Mouse (Mus musculus) adipose tissue, adult 10 weeks (tissue): ENCODE measurements around the gene Mapk3. TPM values are rescaled to one million over a fixed set of nuclear protein-coding genes. Genes with fewer than 3 reads are reported as not detected.

Experiments
- polyA plus RNA-seq: library from polyadenylated mRNA; stranded (reverse); fragments of 350-450 nt; fragmentation: Illumina TruSeq; extraction: RNeasy Lipid Tissue Mini Kit (QIAGEN cat#74804); gene quantifications from one replicate; pipeline ENCODE4 v1.2.3, GENCODE M21; 2014; ENCODE audit warnings: low read depth, low replicate concordance

The Mapk3 gene
- 92.1 TPM for polyA plus RNA-seq

GRCm38 (mm10) chr7:126759050-126759671 is at the start of gene Mapk3:
TSS of gene Mapk3 (plus strand) at chr7:126759601.

DNA sequence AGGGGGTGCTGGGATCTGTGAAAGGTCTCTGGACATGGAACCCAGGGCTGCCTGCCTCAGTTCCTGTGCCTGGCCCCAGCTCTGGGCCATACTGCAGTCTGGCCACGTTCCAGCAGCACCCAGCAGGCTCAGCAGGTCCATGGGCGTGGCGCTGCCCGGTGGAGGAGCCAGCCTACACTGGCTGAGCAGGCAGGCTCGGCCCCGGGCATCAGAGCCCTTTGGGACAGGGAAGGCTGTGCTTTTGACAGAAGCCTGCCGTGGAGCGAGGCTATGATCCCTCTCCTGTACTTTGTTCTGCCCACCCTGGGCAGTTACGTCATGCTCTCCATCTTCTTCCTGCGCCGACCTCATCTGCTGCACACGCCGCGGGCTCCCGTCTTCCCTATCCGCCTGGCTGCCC is 6.8 kb downstream of the Mapk3 start, which contains the start of gene Gdpd3:
Gene Gdpd3 (plus strand): TSS at position 134 of the 400 bp plus-strand sequence.

DNA sequence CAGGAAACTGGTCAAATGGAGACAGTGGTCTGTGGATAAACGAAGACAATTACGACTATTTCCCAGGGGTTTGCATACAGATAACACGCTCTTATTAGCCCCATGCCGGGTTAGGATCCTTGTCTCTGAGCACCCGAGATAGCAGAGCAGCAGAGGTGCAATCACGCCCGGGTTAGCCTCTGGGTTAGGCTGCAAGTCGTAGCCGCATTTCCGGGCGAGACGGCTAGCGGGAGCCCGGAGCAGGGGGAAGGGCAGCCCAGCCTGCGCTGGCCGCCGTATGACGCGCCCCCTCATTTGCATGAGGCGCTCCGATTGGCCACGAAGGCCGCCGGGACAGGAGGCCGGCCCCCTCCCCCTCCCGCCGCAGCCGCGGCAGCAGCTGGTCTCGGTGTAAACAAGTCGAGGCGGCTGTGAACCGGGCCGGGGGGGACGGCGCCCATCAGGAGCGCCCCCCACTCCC is 17.2 kb downstream of the Mapk3 start, which contains the start of gene Ypel3:
Gene Ypel3 (plus strand): TSS at position 358 of the 460 bp plus-strand sequence.

GRCm38 (mm10) chr7:126780971-126781635 is 21.7 kb downstream of the Mapk3 start, which contains the start of gene Tbx6:
TSS of gene Tbx6 (plus strand) at chr7:126781483.

DNA sequence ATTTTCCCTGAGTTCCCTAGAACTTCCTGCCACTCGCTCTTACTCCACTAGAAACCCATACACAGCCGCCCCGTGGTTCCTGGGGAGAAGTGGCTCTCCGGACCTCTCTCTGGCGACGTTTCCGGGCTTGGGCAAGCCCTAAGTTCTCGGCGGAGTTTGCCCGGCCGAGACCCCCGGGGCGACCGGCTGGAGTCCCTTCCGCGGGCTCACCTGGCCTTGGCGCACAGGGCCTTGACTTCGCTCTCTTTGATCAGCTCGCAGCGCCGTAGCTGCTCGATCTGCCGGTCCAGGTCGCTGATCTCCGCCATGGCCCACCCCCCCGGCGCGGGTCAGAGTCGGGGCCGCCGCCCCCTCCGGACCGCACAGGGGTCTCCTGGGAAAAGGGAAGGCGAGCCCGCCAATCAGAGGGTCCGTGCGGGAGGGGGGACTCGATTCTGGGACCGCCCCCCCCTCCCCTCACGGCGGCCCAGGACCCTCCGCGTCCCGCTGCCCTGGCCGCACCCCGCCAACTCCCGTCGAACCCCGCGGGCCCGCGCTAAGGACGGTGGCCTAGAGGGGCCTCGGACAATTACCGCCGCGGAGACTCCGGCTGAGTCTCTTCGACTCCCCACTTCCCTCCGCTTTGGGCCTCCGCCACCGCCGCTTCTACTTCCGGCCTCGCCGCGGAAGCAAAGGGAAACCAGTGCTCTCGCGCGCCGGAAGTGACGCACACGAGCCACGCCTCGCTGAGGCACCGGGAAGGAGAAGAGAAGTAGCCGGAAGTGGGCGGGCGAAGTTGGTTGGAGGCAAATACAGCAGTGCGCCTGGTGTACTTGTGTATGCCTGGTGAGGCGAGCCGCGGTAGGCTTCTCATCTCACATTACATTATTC is 32.7 kb downstream of the Mapk3 start, which contains the start of gene Ppp4c:
Gene Ppp4c (minus strand): TSS at position 646 of the 870 bp plus-strand sequence.

GRCm38 (mm10) chr7:126797411-126798126 is 38.2 kb downstream of the Mapk3 start, which contains the start of gene Fam57b:
TSS of gene Fam57b (plus strand) at chr7:126797668.

Other genes starting within 250 kb of the Mapk3 start
- 119 TPM for gene Eif3c, start 193.2 kb upstream of the Mapk3 start, polyA plus RNA-seq
- gene Apobr, start 174.7 kb upstream of the Mapk3 start, polyA plus RNA-seq = 34.2 TPM
- 55.2 TPM for gene Cln3, start 173.8 kb upstream of the Mapk3 start, polyA plus RNA-seq
- gene Il27, start 164.7 kb upstream of the Mapk3 start, polyA plus RNA-seq = 0.42 TPM
- gene Nupr1, start 128.7 kb upstream of the Mapk3 start, polyA plus RNA-seq = 112 TPM
- 23.6 TPM for gene Sgf29, start 110.3 kb upstream of the Mapk3 start, polyA plus RNA-seq
- 157 TPM for gene Sult1a1, start 83.2 kb upstream of the Mapk3 start, polyA plus RNA-seq
- gene Bola2, start 64.2 kb upstream of the Mapk3 start, polyA plus RNA-seq = 28.1 TPM
- gene Slx1b, start 63.8 kb upstream of the Mapk3 start, polyA plus RNA-seq = 15.2 TPM
- 29.4 TPM for gene Coro1a, start 51.8 kb upstream of the Mapk3 start, polyA plus RNA-seq
- gene Gdpd3, start 6.7 kb downstream of the Mapk3 start, polyA plus RNA-seq = 3.7 TPM
- gene Ypel3, start 17.4 kb downstream of the Mapk3 start, polyA plus RNA-seq = 135 TPM
- 1.4 TPM for gene Tbx6, start 21.9 kb downstream of the Mapk3 start, polyA plus RNA-seq
- 76.2 TPM for gene Ppp4c, start 32.9 kb downstream of the Mapk3 start, polyA plus RNA-seq
- gene Fam57b, start 38.1 kb downstream of the Mapk3 start, polyA plus RNA-seq = 5.7 TPM
- gene 4930451I11Rik, start 72.0 kb downstream of the Mapk3 start, polyA plus RNA-seq = 1.2 TPM
- not detected for gene Doc2a, start 87.8 kb downstream of the Mapk3 start, polyA plus RNA-seq
- 20.1 TPM for gene Hirip3, start 102.4 kb downstream of the Mapk3 start, polyA plus RNA-seq
- 32.6 TPM for gene Ino80e, start 102.8 kb downstream of the Mapk3 start, polyA plus RNA-seq
- gene Taok2, start 125.1 kb downstream of the Mapk3 start, polyA plus RNA-seq = 53.1 TPM
- 58.2 TPM for gene Tmem219, start 163.3 kb downstream of the Mapk3 start, polyA plus RNA-seq
- gene Kctd13, start 169.3 kb downstream of the Mapk3 start, polyA plus RNA-seq = 12.5 TPM
- 0.30 TPM for gene Asphd1, start 190.0 kb downstream of the Mapk3 start, polyA plus RNA-seq
- gene Sez6l2, start 191.0 kb downstream of the Mapk3 start, polyA plus RNA-seq = 1.5 TPM
- gene Cdipt, start 216.3 kb downstream of the Mapk3 start, polyA plus RNA-seq = 96.0 TPM
- gene Cdiptos, start 216.5 kb downstream of the Mapk3 start, polyA plus RNA-seq = 29.3 TPM